8 mouse cellular contexts compared by ENCODE assay signal in the genomic region with DNA sequence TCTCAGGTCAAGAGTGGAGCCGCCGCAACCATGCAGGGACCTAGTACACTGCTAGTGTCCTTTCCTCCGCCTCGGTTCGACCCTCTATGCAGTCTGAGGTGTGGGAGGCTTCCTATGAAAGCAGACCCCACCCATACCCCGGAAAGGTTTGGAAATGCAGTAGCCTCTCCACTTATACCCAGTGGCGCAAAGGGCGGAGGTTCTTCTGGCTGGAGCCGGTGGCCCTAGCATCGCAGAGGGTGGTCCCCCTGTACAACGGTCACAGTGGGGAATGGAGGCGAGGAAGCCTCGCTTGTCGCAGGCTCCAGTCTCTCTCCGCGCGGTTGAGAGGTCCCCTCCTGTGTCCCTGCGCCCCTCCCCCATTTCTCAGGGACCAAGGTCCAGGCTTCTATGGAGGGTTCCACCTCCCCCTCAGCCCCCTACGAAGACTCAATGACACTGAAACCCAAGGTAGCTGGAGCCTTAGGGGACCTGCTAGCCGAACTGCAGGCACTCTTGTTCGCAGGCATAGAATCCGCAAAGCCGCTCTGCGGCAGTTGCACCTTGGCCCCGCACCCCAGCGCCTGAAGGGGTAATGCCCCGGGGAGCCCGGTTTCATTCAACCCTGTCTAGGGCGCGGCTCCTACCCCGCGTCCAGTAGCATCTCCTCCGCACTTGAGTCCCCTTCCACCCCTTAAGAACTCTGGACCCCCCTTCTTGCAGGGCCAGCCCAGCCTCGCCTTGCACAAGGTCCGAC. TPM values are rescaled to one million over a fixed set of nuclear protein-coding genes. Genes with fewer than 3 reads are reported as not detected.
A peak's percentile ranks its signal among the peaks of the same experiment; 100 is the strongest.
DNase-seq lines count a peak whose midpoint lies in the region; ATAC-seq and TF ChIP-seq lines count a peak whose summit lies in the region.

No protein-coding gene starts in this region.

- H3K4me1 ChIP-seq in testis, adult 2 months (ENCODE audit: control insufficient read depth, insufficient read depth, low read length) = peaks cover 8% of the 10 kb centered on the region
- H3K4me1 ChIP-seq in intestine, embryonic 15.5 days (replicated peaks) = peaks cover 7% of the 10 kb centered on the region
- peaks cover 13% of the 10 kb centered on the region; the same call in 1 of the 2 replicates for H3K4me1 ChIP-seq in neural tube, embryonic 12.5 days

- H3K4me2 ChIP-seq in intestine, embryonic 15.5 days (replicated peaks) = peak overlapping the region; percentile 49
- peak overlapping the region; percentile 63 for H3K4me2 ChIP-seq in neural tube, embryonic 12.5 days (replicated peaks)

- peak; percentile 56 for ATAC-seq in intestine, embryonic 15.5 days
- ATAC-seq in neural tube, embryonic 12.5 days (ENCODE audit: low FRiP score, low read depth) = peak; percentile 84
- ATAC-seq in activated CD4-positive, CD25-positive, alpha-beta regulatory T cell, adult 4 months = no peak

- WGBS in intestine, embryonic 15.5 days = 3% methylated on average over 35 of the region's 35 CpGs
- WGBS in neural tube, embryonic 12.5 days = 2% methylated on average over 35 of the region's 35 CpGs

- intact Hi-C loops in gastrocnemius, adult 2 months (cut with DNase I) = no loop called here

- no peak overlapping the region for H3K27ac ChIP-seq in gastrocnemius, adult 2 months
- H3K27ac ChIP-seq in testis, adult 2 months (ENCODE audit: control insufficient read depth, insufficient read depth, low read depth, low read length) = no peak overlapping the region
- no peak overlapping the region for H3K27ac ChIP-seq in intestine, embryonic 15.5 days
- peak overlapping the region; percentile 62 for H3K27ac ChIP-seq in neural tube, embryonic 12.5 days

- H3K36me3 ChIP-seq in testis, adult 2 months (ENCODE audit: control insufficient read depth, insufficient read depth, low read length) = no peaks in the 10 kb centered on the region
- H3K36me3 ChIP-seq in intestine, embryonic 15.5 days = no peaks in the 10 kb centered on the region
- H3K36me3 ChIP-seq in neural tube, embryonic 12.5 days = peaks cover 7% of the 10 kb centered on the region

- H3K4me3 ChIP-seq in gastrocnemius, adult 2 months = peak overlapping the region; percentile 54
- H3K4me3 ChIP-seq in testis, adult 2 months (ENCODE audit: control insufficient read depth, low read depth, low read length) = peak overlapping the region; percentile 28
- H3K4me3 ChIP-seq in intestine, embryonic 15.5 days (replicated peaks) = peak overlapping the region; percentile 20
- H3K4me3 ChIP-seq in neural tube, embryonic 12.5 days = peak overlapping the region; percentile 67

- no peaks in the 10 kb centered on the region for H3K9me3 ChIP-seq in intestine, embryonic 15.5 days
- H3K9me3 ChIP-seq in neural tube, embryonic 12.5 days = no peaks in the 10 kb centered on the region

- H3K27me3 ChIP-seq in testis, adult 2 months (ENCODE audit: control insufficient read depth, insufficient read depth, low read length) = no peaks in the 10 kb centered on the region
- H3K27me3 ChIP-seq in intestine, embryonic 15.5 days (replicated peaks) = peaks cover 31% of the 10 kb centered on the region
- H3K27me3 ChIP-seq in neural tube, embryonic 12.5 days (replicated peaks) = peaks cover 22% of the 10 kb centered on the region

- no peak for TF ChIP-seq CTCF in gastrocnemius, adult 2 months (IDR thresholded peaks at IDR 0.05)
- no peak for TF ChIP-seq CTCF in testis, adult 2 months (IDR thresholded peaks at IDR 0.05; ENCODE audit: control insufficient read depth, insufficient read depth, insufficient replicate concordance, low read depth, low read length)

- H3K9ac ChIP-seq in intestine, embryonic 15.5 days = no peak overlapping the region
- H3K9ac ChIP-seq in neural tube, embryonic 12.5 days = peak overlapping the region; percentile 77

- peak; percentile 27 for DNase-seq in gastrocnemius, adult 2 months
- no peak for DNase-seq in gastrocnemius, adult 18-20 months (ENCODE audit: low spot score)
- no peak for DNase-seq in testis, postnatal 10 days (ENCODE audit: low spot score)
- DNase-seq in thymus, postnatal 0 days (ENCODE audit: low spot score) = no peak

- TF ChIP-seq POLR2A in testis, adult 2 months (IDR thresholded peaks at IDR 0.05; ENCODE audit: control insufficient read depth, low read depth, low read length) = no peak

RNA-seq across cellular contexts. Expression of gene Stmn3, which starts 0.8 kb away (rescaled TPM):
- not detected for total RNA-seq in gastrocnemius, adult 2 months (2021)
- total RNA-seq in gastrocnemius, adult 18-20 months (2021) = not detected
- polyA plus RNA-seq in testis, adult 2 months (2012; rRNA removed) = not detected in 2 replicates
- polyA plus RNA-seq in intestine, embryonic 15.5 days (2015; fragmentation: Nextera tagmentation; extraction: Ambion mirVana) = 44.0 and 44.1 TPM in 2 replicates
- polyA plus RNA-seq in neural tube, embryonic 12.5 days (2016; fragmentation: Nextera tagmentation; extraction: Ambion mirVana) = 649 and 671 TPM in 2 replicates
- 0.22 and 0.27 TPM in 2 replicates for polyA plus RNA-seq in thymus, postnatal 0 days (2015; fragmentation: Nextera tagmentation; extraction: Ambion mirVana)
- under 1 TPM in 1 of 2 experiments, not detected in 1; 0.40 TPM for polyA plus RNA-seq in activated CD4-positive, CD25-positive, alpha-beta regulatory T cell, adult 4 months (2017; shearing (Covaris generic))

RNA-seq across cellular contexts. Expression of gene Rtel1, which starts 6.0 kb away (rescaled TPM):
- 10 to 100 TPM; 12.0 to 13.0 TPM for total RNA-seq in gastrocnemius, adult 2 months (2021)
- total RNA-seq in gastrocnemius, adult 18-20 months (2021) = 10 to 100 TPM in 1 of 2 experiments, 1 to 10 TPM in 1; 7.3 to 10.8 TPM
- polyA plus RNA-seq in testis, adult 2 months (2012; rRNA removed) = 71.8 and 75.1 TPM in 2 replicates
- polyA plus RNA-seq in intestine, embryonic 15.5 days (2015; fragmentation: Nextera tagmentation; extraction: Ambion mirVana) = 30.3 and 32.8 TPM in 2 replicates
- polyA plus RNA-seq in neural tube, embryonic 12.5 days (2016; fragmentation: Nextera tagmentation; extraction: Ambion mirVana) = 41.1 and 49.0 TPM in 2 replicates
- polyA plus RNA-seq in thymus, postnatal 0 days (2015; fragmentation: Nextera tagmentation; extraction: Ambion mirVana) = 31.9 and 37.6 TPM in 2 replicates
- polyA plus RNA-seq in activated CD4-positive, CD25-positive, alpha-beta regulatory T cell, adult 4 months (2017; shearing (Covaris generic)) = 10 to 100 TPM; 22.9 to 25.4 TPM

RNA-seq across cellular contexts. Expression of gene Gmeb2, which starts 25.7 kb away (rescaled TPM):
- total RNA-seq in gastrocnemius, adult 2 months (2021) = 10 to 100 TPM in 1 of 2 experiments, 1 to 10 TPM in 1; 7.3 to 12.0 TPM
- 1 to 10 TPM; 7.2 to 8.7 TPM for total RNA-seq in gastrocnemius, adult 18-20 months (2021)
- polyA plus RNA-seq in testis, adult 2 months (2012; rRNA removed) = 10.2 and 10.6 TPM in 2 replicates
- polyA plus RNA-seq in intestine, embryonic 15.5 days (2015; fragmentation: Nextera tagmentation; extraction: Ambion mirVana) = 11.3 and 13.2 TPM in 2 replicates
- polyA plus RNA-seq in neural tube, embryonic 12.5 days (2016; fragmentation: Nextera tagmentation; extraction: Ambion mirVana) = 20.6 and 21.4 TPM in 2 replicates
- 11.8 and 14.1 TPM in 2 replicates for polyA plus RNA-seq in thymus, postnatal 0 days (2015; fragmentation: Nextera tagmentation; extraction: Ambion mirVana)
- 10 to 100 TPM in 1 of 2 experiments, 1 to 10 TPM in 1; 8.5 to 11.4 TPM for polyA plus RNA-seq in activated CD4-positive, CD25-positive, alpha-beta regulatory T cell, adult 4 months (2017; shearing (Covaris generic))

RNA-seq across cellular contexts. Expression of gene Zgpat, which starts 51.2 kb away (rescaled TPM):
- 10 to 100 TPM; 13.7 to 14.8 TPM for total RNA-seq in gastrocnemius, adult 2 months (2021)
- 10 to 100 TPM; 11.7 to 12.4 TPM for total RNA-seq in gastrocnemius, adult 18-20 months (2021)
- 15.8 and 16.1 TPM in 2 replicates for polyA plus RNA-seq in testis, adult 2 months (2012; rRNA removed)
- polyA plus RNA-seq in intestine, embryonic 15.5 days (2015; fragmentation: Nextera tagmentation; extraction: Ambion mirVana) = 35.7 and 36.7 TPM in 2 replicates
- 69.8 and 74.4 TPM in 2 replicates for polyA plus RNA-seq in neural tube, embryonic 12.5 days (2016; fragmentation: Nextera tagmentation; extraction: Ambion mirVana)
- 36.4 and 37.6 TPM in 2 replicates for polyA plus RNA-seq in thymus, postnatal 0 days (2015; fragmentation: Nextera tagmentation; extraction: Ambion mirVana)
- polyA plus RNA-seq in activated CD4-positive, CD25-positive, alpha-beta regulatory T cell, adult 4 months (2017; shearing (Covaris generic)) = 10 to 100 TPM; 22.2 to 22.8 TPM

RNA-seq across cellular contexts. Expression of gene Arfrp1, which starts 51.7 kb away (rescaled TPM):
- 10 to 100 TPM; 23.6 to 30.8 TPM for total RNA-seq in gastrocnemius, adult 2 months (2021)
- 10 to 100 TPM; 23.0 to 26.5 TPM for total RNA-seq in gastrocnemius, adult 18-20 months (2021)
- polyA plus RNA-seq in testis, adult 2 months (2012; rRNA removed) = 35.9 and 43.2 TPM in 2 replicates
- 55.4 and 58.3 TPM in 2 replicates for polyA plus RNA-seq in intestine, embryonic 15.5 days (2015; fragmentation: Nextera tagmentation; extraction: Ambion mirVana)
- 79.6 and 82.7 TPM in 2 replicates for polyA plus RNA-seq in neural tube, embryonic 12.5 days (2016; fragmentation: Nextera tagmentation; extraction: Ambion mirVana)
- 55.8 and 68.0 TPM in 2 replicates for polyA plus RNA-seq in thymus, postnatal 0 days (2015; fragmentation: Nextera tagmentation; extraction: Ambion mirVana)
- 10 to 100 TPM; 52.2 to 60.8 TPM for polyA plus RNA-seq in activated CD4-positive, CD25-positive, alpha-beta regulatory T cell, adult 4 months (2017; shearing (Covaris generic))

Comparison
In these comparisons a context has a peak if more than half of its experiments do, and no peak if none do; other contexts are left out.
1. RNA of gene Stmn3, which starts 0.8 kb away (polyA plus RNA-seq): 649 to 671 TPM in neural tube, embryonic 12.5 days and 44.0 to 44.1 TPM in intestine, embryonic 15.5 days; 0.40 TPM in activated CD4-positive, CD25-positive, alpha-beta regulatory T cell, adult 4 months, 0.22 to 0.27 TPM in thymus, postnatal 0 days and not detected in testis, adult 2 months; every median in the first group is over 10 times any median in the second.
2. Peak in every context shown above with its lines, with median percentiles within 50 percentile points of each other: H3K4me3 ChIP-seq.